Mouse (Mus musculus): ENCODE measurements around the gene Nploc4. TPM values are rescaled to one million over a fixed set of nuclear protein-coding genes. Genes with fewer than 3 reads are reported as not detected.

Gene Nploc4
- total and polyA plus RNA-seq, 2 experiments from 2014 or later, result 28.3 to 65.8 TPM

DNA sequence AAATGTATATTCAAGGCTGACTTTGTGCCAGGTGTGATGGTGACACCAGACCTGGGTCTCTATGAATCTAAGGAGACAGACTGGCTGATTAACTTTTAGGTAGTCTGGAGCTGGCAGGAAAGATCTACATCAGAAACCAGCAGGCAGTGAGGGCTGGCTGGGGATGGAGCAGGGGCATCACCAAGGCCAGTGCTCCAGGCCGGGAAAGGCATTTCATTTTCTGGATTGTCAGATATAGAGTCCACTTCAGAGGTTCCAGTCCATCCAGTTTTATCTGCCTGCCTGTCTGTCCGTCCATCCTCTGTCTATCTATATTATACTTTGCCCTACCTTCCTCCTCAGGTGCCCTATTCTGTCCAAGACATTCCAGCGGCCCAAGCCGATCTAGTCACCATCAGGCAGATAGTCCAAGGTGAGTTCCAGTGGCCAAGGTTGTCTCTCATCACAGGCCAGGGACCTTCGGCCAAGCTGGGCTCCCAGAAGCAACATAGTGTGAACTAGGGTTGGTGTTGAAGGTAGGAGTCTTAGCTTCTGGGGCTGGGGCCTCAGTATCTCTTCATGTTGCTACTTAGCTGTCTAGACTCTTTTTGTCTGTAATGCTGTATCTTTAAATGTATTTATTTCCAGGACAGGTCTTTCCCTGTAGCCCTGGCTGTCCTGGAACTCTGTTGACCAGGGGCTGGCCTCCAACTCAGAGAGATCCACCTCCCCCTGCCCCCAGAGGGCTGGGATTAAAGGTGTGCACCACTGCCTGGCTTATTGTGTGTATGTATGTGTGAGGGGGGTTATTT is 93.8 kb downstream of the Nploc4 start:
- no peak for TF ChIP-seq CTCF (IDR thresholded peaks at IDR 0.05; ENCODE audit: low read depth)
- Histone ChIP-seq H3K9me3 (ENCODE audit: low read length) (no peaks in the 10 kb centered on the region), H3K4me1 (ENCODE audit: insufficient read depth, low read length) (peaks cover 7% of the 10 kb centered on the region), H3K27ac (no peak overlapping the region), H3K4me3 (ENCODE audit: low read length) (no peak overlapping the region), H3K27me3 (ENCODE audit: insufficient read depth, low read length) (no peaks in the 10 kb centered on the region), H3K9ac (replicated peaks; ENCODE audit: low read length) (no peak overlapping the region), H3K4me2 (ENCODE audit: low read depth, low read length) (no peak overlapping the region; the same call in 1 of the 2 replicates), H3K36me3 (ENCODE audit: insufficient read depth, low read length) (peaks cover 14% of the 10 kb centered on the region)
- ATAC-seq (no peak), DNase-seq (ENCODE audit: low spot score) (no peak)
- 75% methylated on average over 5 of the region's 5 CpGs for WGBS

DNA sequence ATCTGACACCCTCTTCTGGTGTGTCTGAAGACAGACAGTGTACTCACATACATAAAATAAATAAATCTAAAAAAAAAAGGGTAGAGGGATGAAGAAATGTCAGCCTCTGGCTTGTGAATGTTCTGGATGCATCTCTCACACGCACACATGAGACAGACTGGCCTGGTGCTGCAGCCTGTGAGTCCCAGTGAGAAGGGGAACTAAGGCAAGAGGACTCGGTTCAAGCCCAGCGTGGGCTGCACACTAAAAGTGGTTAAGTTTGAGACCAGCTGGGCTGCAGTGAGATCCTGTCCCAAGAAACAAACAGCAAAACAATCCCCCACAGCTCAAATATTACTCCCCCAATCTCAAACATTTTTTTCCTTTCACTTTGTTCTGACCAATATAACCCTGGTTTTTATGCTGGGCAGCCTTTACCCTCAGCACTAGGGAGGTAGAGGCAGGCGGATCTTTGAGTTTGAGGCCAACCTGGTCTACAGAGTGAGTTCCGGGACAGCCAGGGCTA is 94.8 kb downstream of the Nploc4 start:
- 87% methylated on average over 5 of the region's 5 CpGs for WGBS
- DNase-seq (ENCODE audit: low spot score) (no peak), ATAC-seq (no peak)
- Histone ChIP-seq H3K27ac (no peak overlapping the region), H3K4me2 (ENCODE audit: low read depth, low read length) (no peak overlapping the region), H3K9ac (replicated peaks; ENCODE audit: low read length) (no peak overlapping the region), H3K4me1 (ENCODE audit: insufficient read depth, low read length) (peaks cover 7% of the 10 kb centered on the region), H3K36me3 (ENCODE audit: insufficient read depth, low read length) (peaks cover 14% of the 10 kb centered on the region), H3K9me3 (ENCODE audit: low read length) (no peaks in the 10 kb centered on the region), H3K27me3 (ENCODE audit: insufficient read depth, low read length) (no peaks in the 10 kb centered on the region), H3K4me3 (ENCODE audit: low read length) (no peak overlapping the region)
- peak; percentile 5; the same call in 1 of the 2 replicates for TF ChIP-seq CTCF (IDR thresholded peaks at IDR 0.05; ENCODE audit: low read depth)

DNA sequence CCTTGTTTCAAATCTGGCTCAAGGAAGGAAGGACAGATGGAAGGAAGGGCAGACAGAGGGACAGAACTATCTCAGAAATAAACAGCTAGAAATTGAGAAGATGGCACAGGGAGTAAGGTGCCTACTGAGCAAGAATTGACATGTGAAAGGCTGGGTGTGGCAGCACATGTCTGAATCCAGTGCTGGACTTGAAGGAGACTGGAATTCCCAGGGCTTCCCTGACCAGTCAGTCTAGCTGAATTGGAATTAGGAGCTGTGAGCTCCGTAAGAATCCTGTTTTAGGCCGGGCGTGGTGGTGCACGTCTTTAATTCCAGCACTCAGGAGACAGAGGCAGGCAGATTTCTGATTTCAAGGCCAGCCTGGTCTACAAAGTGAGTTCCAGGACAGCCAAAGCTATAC is 95.8 kb downstream of the Nploc4 start:
- Histone ChIP-seq H3K27me3 (ENCODE audit: insufficient read depth, low read length) (no peaks in the 10 kb centered on the region), H3K9me3 (ENCODE audit: low read length) (no peaks in the 10 kb centered on the region), H3K4me3 (ENCODE audit: low read length) (no peak overlapping the region), H3K4me1 (ENCODE audit: insufficient read depth, low read length) (peaks cover 7% of the 10 kb centered on the region), H3K27ac (no peak overlapping the region), H3K9ac (replicated peaks; ENCODE audit: low read length) (no peak overlapping the region), H3K36me3 (ENCODE audit: insufficient read depth, low read length) (peaks cover 14% of the 10 kb centered on the region), H3K4me2 (ENCODE audit: low read depth, low read length) (no peak overlapping the region)
- DNase-seq (ENCODE audit: low spot score), result no peak
- WGBS, result 97% methylated on average over 4 of the region's 4 CpGs
- ATAC-seq, result no peak
- no peak for TF ChIP-seq CTCF (IDR thresholded peaks at IDR 0.05; ENCODE audit: low read depth)

DNA sequence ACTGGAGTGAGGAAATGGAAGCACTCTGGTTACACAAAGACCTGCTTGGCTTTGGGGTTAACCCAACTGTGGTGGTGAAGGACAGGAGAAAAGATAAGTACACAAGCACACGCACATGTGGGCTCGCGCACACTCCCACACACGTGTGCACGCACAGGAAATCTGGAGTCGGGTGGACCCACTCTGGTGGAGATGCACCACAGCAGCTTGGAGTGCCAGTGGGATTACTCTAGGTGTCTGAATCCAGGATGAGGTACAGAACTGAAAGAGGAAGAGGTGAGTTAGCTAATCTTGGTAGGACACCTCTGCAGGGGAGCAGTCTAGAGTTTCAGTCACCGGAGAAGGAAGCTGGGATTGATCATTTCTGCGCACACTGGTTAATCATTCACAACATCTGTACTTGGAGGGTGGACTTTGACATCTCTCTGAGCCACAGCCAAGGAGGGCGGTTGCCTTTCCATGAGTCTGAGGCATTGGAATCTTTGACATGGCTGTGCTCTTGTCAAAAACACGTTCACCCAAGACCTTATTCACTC is 97.5 kb downstream of the Nploc4 start:
- Histone ChIP-seq H3K36me3 (ENCODE audit: insufficient read depth, low read length) (peaks cover 10% of the 10 kb centered on the region; the same call in 1 of the 2 replicates), H3K9ac (replicated peaks; ENCODE audit: low read length) (no peak overlapping the region), H3K4me1 (ENCODE audit: insufficient read depth, low read length) (peaks cover 2% of the 10 kb centered on the region), H3K4me2 (ENCODE audit: low read depth, low read length) (no peak overlapping the region), H3K4me3 (ENCODE audit: low read length) (no peak overlapping the region), H3K27me3 (ENCODE audit: insufficient read depth, low read length) (no peaks in the 10 kb centered on the region), H3K27ac (no peak overlapping the region), H3K9me3 (ENCODE audit: low read length) (no peaks in the 10 kb centered on the region)
- no peak for TF ChIP-seq CTCF (IDR thresholded peaks at IDR 0.05; ENCODE audit: low read depth)
- ATAC-seq (no peak), DNase-seq (ENCODE audit: low spot score) (no peak)
- 89% methylated on average over 10 of the region's 10 CpGs for WGBS

DNA sequence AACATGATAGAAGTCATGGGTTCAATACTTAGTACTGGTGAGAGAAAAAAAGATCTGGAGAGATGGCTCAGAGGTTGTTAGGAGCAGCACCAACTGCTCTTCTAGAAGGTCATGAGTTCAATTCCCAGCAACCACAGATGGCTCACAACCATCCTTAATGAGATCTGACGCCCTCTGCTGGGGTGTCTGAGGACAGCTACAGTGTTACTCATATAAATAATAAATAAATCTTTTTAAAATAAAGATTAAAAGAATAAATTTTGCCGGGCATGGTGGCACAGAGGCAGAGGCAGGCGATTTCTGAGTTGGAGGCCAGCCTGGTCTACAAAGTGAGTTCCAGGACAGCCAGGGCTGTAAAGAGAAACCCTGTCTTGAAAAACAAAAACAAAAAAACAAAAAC is 98.7 kb downstream of the Nploc4 start:
- H3K27ac ChIP-seq, result no peak overlapping the region
- no peaks in the 10 kb centered on the region for H3K9me3 ChIP-seq (ENCODE audit: low read length)
- 67% methylated on average over 3 of the region's 3 CpGs for WGBS
- no peak overlapping the region for H3K9ac ChIP-seq (replicated peaks; ENCODE audit: low read length)
- no peak overlapping the region for H3K4me2 ChIP-seq (ENCODE audit: low read depth, low read length)
- no peak for TF ChIP-seq CTCF (IDR thresholded peaks at IDR 0.05; ENCODE audit: low read depth)
- H3K27me3 ChIP-seq (ENCODE audit: insufficient read depth, low read length), result no peaks in the 10 kb centered on the region
- H3K4me1 ChIP-seq (ENCODE audit: insufficient read depth, low read length), result no peaks in the 10 kb centered on the region
- DNase-seq (ENCODE audit: low spot score) (no peak), ATAC-seq (no peak)
- H3K4me3 ChIP-seq (ENCODE audit: low read length), result no peak overlapping the region
- no peaks in the 10 kb centered on the region for H3K36me3 ChIP-seq (ENCODE audit: insufficient read depth, low read length)

DNA sequence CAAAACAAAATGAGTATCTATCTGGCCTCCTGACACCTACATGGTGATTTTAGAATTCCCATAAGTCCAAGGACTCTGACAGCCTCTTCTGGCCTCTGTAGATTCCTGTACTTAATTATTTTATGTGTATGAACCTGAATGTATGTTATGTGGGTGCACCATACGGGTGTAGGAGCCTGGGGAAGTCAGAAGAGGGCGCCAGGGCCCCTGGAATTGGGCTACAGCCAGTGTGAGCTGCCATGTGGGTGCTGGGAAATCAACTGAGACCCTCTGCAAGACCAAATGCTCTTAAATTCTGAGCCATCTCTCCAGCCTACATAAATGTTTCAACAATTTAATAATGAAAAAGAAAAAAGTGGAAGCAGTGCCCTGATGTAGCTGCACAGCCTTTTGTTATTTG is 100.1 kb downstream of the Nploc4 start:
- Histone ChIP-seq H3K36me3 (ENCODE audit: insufficient read depth, low read length) (no peaks in the 10 kb centered on the region), H3K4me2 (ENCODE audit: low read depth, low read length) (no peak overlapping the region), H3K9ac (replicated peaks; ENCODE audit: low read length) (no peak overlapping the region), H3K4me1 (ENCODE audit: insufficient read depth, low read length) (no peaks in the 10 kb centered on the region), H3K27me3 (ENCODE audit: insufficient read depth, low read length) (no peaks in the 10 kb centered on the region), H3K9me3 (ENCODE audit: low read length) (no peaks in the 10 kb centered on the region), H3K4me3 (ENCODE audit: low read length) (no peak overlapping the region), H3K27ac (no peak overlapping the region)
- ATAC-seq (no peak), DNase-seq (ENCODE audit: low spot score) (no peak)
- TF ChIP-seq CTCF (IDR thresholded peaks at IDR 0.05; ENCODE audit: low read depth), result no peak
- 44% methylated on average over 2 of the region's 2 CpGs for WGBS

Measured in hindbrain, postnatal 0 days (tissue).